Mouse (Mus musculus): Measurements from ENCODE around the gene Dlgap4. TPM values are rescaled to one million over a fixed set of nuclear protein-coding genes. Genes with fewer than 3 reads are reported as not detected.
"Not testable (repeated sequence)": the region's sequence is repeated elsewhere in the genome, so short reads cannot be mapped to it uniquely, and the experiment has no call there.

Gene Dlgap4
- polyA plus RNA-seq, 1 experiment from 2014 or later = 197 TPM

- WGBS = 86% methylated on average over 8 of the region's 8 CpGs
- peaks cover 52% of the 10 kb centered on the region for H3K4me1 ChIP-seq (replicated peaks)
- DNase-seq (ENCODE audit: low spot score) = no peak
These were observed 165.1 kb downstream of the Dlgap4 start for GRCm38 (mm10) chr2:156778571-156778970.

GRCm38 (mm10) chr2:156779036-156779435, 165.5 kb downstream of the Dlgap4 start:
- no peak for DNase-seq (ENCODE audit: low spot score)
- Histone ChIP-seq H3K36me3 (no peaks in the 10 kb centered on the region), H3K27me3 (ENCODE audit: insufficient read depth, poor library complexity, severe bottlenecking) (peaks cover 30% of the 10 kb centered on the region), H3K27ac (peak overlapping the region; percentile 35; the same call in 1 of the 2 replicates), H3K9me3 (no peaks in the 10 kb centered on the region), H3K4me3 (no peak overlapping the region), H3K4me1 (replicated peaks) (peaks cover 52% of the 10 kb centered on the region)
- 81% methylated on average over 5 of the region's 5 CpGs for WGBS

More at GRCm38 (mm10) chr2:156778571-156778970, 165.1 kb downstream of the Dlgap4 start:
- no peaks in the 10 kb centered on the region for H3K9me3 ChIP-seq
- H3K4me3 ChIP-seq = no peak overlapping the region
- peaks cover 30% of the 10 kb centered on the region for H3K27me3 ChIP-seq (ENCODE audit: insufficient read depth, poor library complexity, severe bottlenecking)
- H3K36me3 ChIP-seq = no peaks in the 10 kb centered on the region
- H3K27ac ChIP-seq = no peak overlapping the region

- Histone ChIP-seq H3K27me3 (ENCODE audit: insufficient read depth, poor library complexity, severe bottlenecking) (peaks cover 30% of the 10 kb centered on the region), H3K36me3 (no peaks in the 10 kb centered on the region), H3K9me3 (no peaks in the 10 kb centered on the region), H3K27ac (no peak overlapping the region), H3K4me3 (no peak overlapping the region), H3K4me1 (replicated peaks) (peaks cover 47% of the 10 kb centered on the region)
- no peak for DNase-seq (ENCODE audit: low spot score)
- 64% methylated on average over 2 of the region's 2 CpGs for WGBS
These were observed 166.0 kb downstream of the Dlgap4 start for GRCm38 (mm10) chr2:156779488-156779887.

GRCm38 (mm10) chr2:156780129-156780528, 166.6 kb downstream of the Dlgap4 start:
- H3K27me3 ChIP-seq (ENCODE audit: insufficient read depth, poor library complexity, severe bottlenecking) = peaks cover 30% of the 10 kb centered on the region
- 73% methylated on average over 9 of the region's 9 CpGs for WGBS
- no peaks in the 10 kb centered on the region for H3K9me3 ChIP-seq
- no peak overlapping the region for H3K4me3 ChIP-seq
- DNase-seq (ENCODE audit: low spot score) = no peak
- H3K36me3 ChIP-seq = no peaks in the 10 kb centered on the region
- H3K4me1 ChIP-seq (replicated peaks) = peaks cover 41% of the 10 kb centered on the region
- H3K27ac ChIP-seq = no peak overlapping the region

GRCm38 (mm10) chr2:156780752-156781151, 167.2 kb downstream of the Dlgap4 start:
- DNase-seq (ENCODE audit: low spot score) = peak; percentile 35
- Histone ChIP-seq H3K27me3 (ENCODE audit: insufficient read depth, poor library complexity, severe bottlenecking) (peaks cover 25% of the 10 kb centered on the region), H3K4me3 (no peak overlapping the region; the same call in 1 of the 2 replicates), H3K4me1 (replicated peaks) (peaks cover 34% of the 10 kb centered on the region), H3K27ac (no peak overlapping the region), H3K36me3 (no peaks in the 10 kb centered on the region), H3K9me3 (0 out of 2 replicates have a peak, but pooled peaks cover 2% of the 10 kb centered on the region)
- 21% methylated on average over 17 of the region's 17 CpGs for WGBS

GRCm38 (mm10) chr2:156781281-156781680, 167.8 kb downstream of the Dlgap4 start:
- peaks cover 20% of the 10 kb centered on the region for H3K27me3 ChIP-seq (ENCODE audit: insufficient read depth, poor library complexity, severe bottlenecking)
- 78% methylated on average over 4 of the region's 4 CpGs for WGBS
- H3K9me3 ChIP-seq = 0 out of 2 replicates have a peak, but pooled peaks cover 4% of the 10 kb centered on the region
- DNase-seq (ENCODE audit: low spot score) = no peak
- H3K4me1 ChIP-seq (replicated peaks) = peaks cover 30% of the 10 kb centered on the region
- no peaks in the 10 kb centered on the region for H3K36me3 ChIP-seq
- H3K27ac ChIP-seq = peak overlapping the region; percentile 50
- no peak overlapping the region for H3K4me3 ChIP-seq

- H3K27me3 ChIP-seq (ENCODE audit: insufficient read depth, poor library complexity, severe bottlenecking) = peaks cover 17% of the 10 kb centered on the region
- peaks cover 30% of the 10 kb centered on the region for H3K4me1 ChIP-seq (replicated peaks)
- H3K9me3 ChIP-seq = 0 out of 2 replicates have a peak, but pooled peaks cover 9% of the 10 kb centered on the region
- WGBS = 71% methylated on average over 4 of the region's 4 CpGs
- no peaks in the 10 kb centered on the region for H3K36me3 ChIP-seq
- H3K27ac ChIP-seq = peak overlapping the region; percentile 50
- no peak for DNase-seq (ENCODE audit: low spot score)
- no peak overlapping the region for H3K4me3 ChIP-seq
These were observed 168.5 kb downstream of the Dlgap4 start for GRCm38 (mm10) chr2:156781836-156782480.

- H3K4me1 ChIP-seq (replicated peaks) = peaks cover 25% of the 10 kb centered on the region
- 90% methylated on average over 10 of the region's 10 CpGs for WGBS
- H3K27ac ChIP-seq = peak overlapping the region; percentile 46
- no peak for DNase-seq (ENCODE audit: low spot score)
- no peak overlapping the region for H3K4me3 ChIP-seq
- no peaks in the 10 kb centered on the region for H3K36me3 ChIP-seq
- H3K27me3 ChIP-seq (ENCODE audit: insufficient read depth, poor library complexity, severe bottlenecking) = 0 out of 2 replicates have a peak, but pooled peaks cover 14% of the 10 kb centered on the region
- H3K9me3 ChIP-seq = 0 out of 2 replicates have a peak, but pooled peaks cover 9% of the 10 kb centered on the region
These were observed 169.2 kb downstream of the Dlgap4 start for GRCm38 (mm10) chr2:156782481-156783348.

- no peaks in the 10 kb centered on the region for H3K36me3 ChIP-seq
- H3K9me3 ChIP-seq = 0 out of 2 replicates have a peak, but pooled peaks cover 9% of the 10 kb centered on the region
- 0 out of 2 replicates have a peak, but pooled peaks cover 14% of the 10 kb centered on the region for H3K27me3 ChIP-seq (ENCODE audit: insufficient read depth, poor library complexity, severe bottlenecking)
- H3K27ac ChIP-seq = peak overlapping the region; percentile 46; the same call in 1 of the 2 replicates
- H3K4me1 ChIP-seq (replicated peaks) = peaks cover 19% of the 10 kb centered on the region
- 82% methylated on average over 9 of the region's 9 CpGs for WGBS
- no peak overlapping the region for H3K4me3 ChIP-seq
- no peak for DNase-seq (ENCODE audit: low spot score)
These were observed 169.8 kb downstream of the Dlgap4 start for GRCm38 (mm10) chr2:156783349-156783728.

- WGBS = 77% methylated on average over 7 of the region's 7 CpGs
- H3K4me3 ChIP-seq = no peak overlapping the region
- 0 out of 2 replicates have a peak, but pooled peaks cover 9% of the 10 kb centered on the region for H3K9me3 ChIP-seq
- H3K27ac ChIP-seq = no peak overlapping the region
- 0 out of 2 replicates have a peak, but pooled peaks cover 11% of the 10 kb centered on the region for H3K27me3 ChIP-seq (ENCODE audit: insufficient read depth, poor library complexity, severe bottlenecking)
- H3K36me3 ChIP-seq = no peaks in the 10 kb centered on the region
- no peak for DNase-seq (ENCODE audit: low spot score)
- peaks cover 18% of the 10 kb centered on the region for H3K4me1 ChIP-seq (replicated peaks)
These were observed 170.6 kb downstream of the Dlgap4 start for GRCm38 (mm10) chr2:156784016-156784585.

GRCm38 (mm10) chr2:156784891-156785290, 171.4 kb downstream of the Dlgap4 start:
- no peak for DNase-seq (ENCODE audit: low spot score)
- no peak overlapping the region for H3K27ac ChIP-seq
- WGBS = 88% methylated on average over 2 of the region's 2 CpGs

GRCm38 (mm10) chr2:156786369-156786768, 172.9 kb downstream of the Dlgap4 start:
- not testable (repeated sequence) for H3K4me1 ChIP-seq (replicated peaks); H3K36me3 ChIP-seq; DNase-seq (ENCODE audit: low spot score); H3K4me3 ChIP-seq; H3K27me3 ChIP-seq (ENCODE audit: insufficient read depth, poor library complexity, severe bottlenecking); H3K27ac ChIP-seq
- peaks cover 12% of the 10 kb centered on the region for H3K9me3 ChIP-seq

More at GRCm38 (mm10) chr2:156784891-156785290, 171.4 kb downstream of the Dlgap4 start:
- Histone ChIP-seq H3K4me1 (replicated peaks) (peaks cover 15% of the 10 kb centered on the region), H3K27me3 (ENCODE audit: insufficient read depth, poor library complexity, severe bottlenecking) (0 out of 2 replicates have a peak, but pooled peaks cover 7% of the 10 kb centered on the region), H3K9me3 (0 out of 2 replicates have a peak, but pooled peaks cover 9% of the 10 kb centered on the region), H3K36me3 (no peaks in the 10 kb centered on the region), H3K4me3 (no peak overlapping the region)
